Mouse (Mus musculus): ENCODE measurements around the gene Amigo3. TPM values are rescaled to one million over a fixed set of nuclear protein-coding genes. Genes with fewer than 3 reads are reported as not detected.

The Amigo3 gene
- polyA plus RNA-seq, 1 experiment from 2014 or later: 2.3 TPM

GRCm38 (mm10) chr9:108085261-108085660 is 32.3 kb downstream of the Amigo3 start:
- WGBS: 92% methylated on average over 4 of the region's 4 CpGs
- Histone ChIP-seq H3K27ac (ENCODE audit: low read depth, low read length) (peak overlapping the region; percentile 83), H3K27me3 (replicated peaks; ENCODE audit: control insufficient read depth, insufficient read depth, low read length) (peaks cover 5% of the 10 kb centered on the region), H3K4me1 (replicated peaks; ENCODE audit: control insufficient read depth, insufficient read depth, low read length) (peaks cover 50% of the 10 kb centered on the region), H3K9me3 (ENCODE audit: control insufficient read depth, low read length) (no peaks in the 10 kb centered on the region), H3K9ac (ENCODE audit: low read depth, low read length) (0 out of 2 replicates have a peak overlapping the region, but pooled peaks have one; percentile 38), H3K4me3 (ENCODE audit: low read depth, low read length) (no peak overlapping the region), H3K36me3 (ENCODE audit: control insufficient read depth, insufficient read depth, low read length) (peaks cover 50% of the 10 kb centered on the region), H3K4me2 (peak overlapping the region; percentile 56; the same call in 1 of the 2 replicates)
- ATAC-seq (replicated peaks; ENCODE audit: low FRiP score): no peak
- no peak for DNase-seq (ENCODE audit: low spot score)

- DNase-seq (ENCODE audit: low spot score): no peak
- H3K4me3 ChIP-seq (ENCODE audit: low read depth, low read length): no peak overlapping the region
- H3K4me1 ChIP-seq (replicated peaks; ENCODE audit: control insufficient read depth, insufficient read depth, low read length): peaks cover 13% of the 10 kb centered on the region
- no peaks in the 10 kb centered on the region for H3K27me3 ChIP-seq (replicated peaks; ENCODE audit: control insufficient read depth, insufficient read depth, low read length)
- 0 out of 2 replicates have a peak overlapping the region, but pooled peaks have one; percentile 7 for H3K9ac ChIP-seq (ENCODE audit: low read depth, low read length)
- no peak for ATAC-seq (replicated peaks; ENCODE audit: low FRiP score)
- peaks cover 58% of the 10 kb centered on the region for H3K36me3 ChIP-seq (ENCODE audit: control insufficient read depth, insufficient read depth, low read length)
- H3K4me2 ChIP-seq: no peak overlapping the region
- H3K27ac ChIP-seq (ENCODE audit: low read depth, low read length): no peak overlapping the region
- 92% methylated on average over 7 of the region's 7 CpGs for WGBS
- H3K9me3 ChIP-seq (ENCODE audit: control insufficient read depth, low read length): no peaks in the 10 kb centered on the region
Observed at GRCm38 (mm10) chr9:108090611-108091120, 37.7 kb downstream of the Amigo3 start.

GRCm38 (mm10) chr9:108093586-108093985 is 40.6 kb downstream of the Amigo3 start:
- Histone ChIP-seq H3K27ac (ENCODE audit: low read depth, low read length) (peak overlapping the region; percentile 99), H3K27me3 (replicated peaks; ENCODE audit: control insufficient read depth, insufficient read depth, low read length) (no peaks in the 10 kb centered on the region), H3K4me2 (peak overlapping the region; percentile 85), H3K4me3 (ENCODE audit: low read depth, low read length) (peak overlapping the region; percentile 92), H3K4me1 (replicated peaks; ENCODE audit: control insufficient read depth, insufficient read depth, low read length) (peaks cover 40% of the 10 kb centered on the region), H3K9ac (ENCODE audit: low read depth, low read length) (peak overlapping the region; percentile 96), H3K36me3 (ENCODE audit: control insufficient read depth, insufficient read depth, low read length) (peaks cover 37% of the 10 kb centered on the region), H3K9me3 (ENCODE audit: control insufficient read depth, low read length) (no peaks in the 10 kb centered on the region)
- 63% methylated on average over 10 of the region's 10 CpGs for WGBS
- no peak for DNase-seq (ENCODE audit: low spot score)
- no peak for ATAC-seq (replicated peaks; ENCODE audit: low FRiP score)

DNA sequence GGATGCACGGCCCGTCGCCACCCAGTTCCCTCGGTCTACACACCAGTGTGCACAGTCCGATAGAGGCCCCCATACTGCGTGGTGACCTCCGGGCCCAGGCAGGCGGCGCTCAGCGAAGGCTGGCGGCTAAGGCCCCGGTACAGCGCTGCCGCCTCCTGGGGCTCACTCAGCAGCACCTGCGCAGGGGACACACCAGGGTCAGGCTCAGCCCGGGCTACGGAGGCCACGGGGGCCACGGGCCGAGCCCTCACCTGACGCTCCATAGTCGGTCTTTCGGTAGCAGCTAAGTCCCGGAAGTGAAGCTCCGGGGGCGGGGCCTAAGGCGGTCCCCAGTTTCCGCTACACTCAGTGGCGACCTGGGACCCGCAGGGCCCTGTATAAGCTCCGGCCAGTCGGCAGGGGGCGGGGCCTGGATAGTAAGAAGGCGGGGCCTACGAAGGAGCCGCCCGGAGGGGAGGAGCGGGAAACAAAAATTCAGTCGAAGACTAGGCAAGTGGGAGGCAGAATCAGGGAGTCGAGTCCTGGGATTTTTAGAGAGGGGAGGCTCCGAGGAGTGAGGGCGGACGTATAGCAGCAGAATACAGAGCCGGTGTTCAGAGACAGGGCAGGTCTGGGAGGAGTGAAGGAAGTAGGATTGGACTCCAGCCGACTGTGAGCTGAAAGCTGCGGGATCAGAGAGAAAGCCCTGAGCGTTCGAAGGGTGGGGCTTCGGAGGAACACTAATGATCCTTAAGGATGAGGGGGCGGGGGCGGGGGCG is 41.4 kb downstream of the Amigo3 start, which contains the start of gene Apeh:
TSS of gene Apeh (minus strand) at position 423 of the 758 bp plus-strand sequence.
- Histone ChIP-seq H3K27ac (ENCODE audit: low read depth, low read length) (peak within 1 kb of the TSS; percentile 99), H3K9ac (ENCODE audit: low read depth, low read length) (peak within 1 kb of the TSS; percentile 96), H3K4me3 (ENCODE audit: low read depth, low read length) (peak within 1 kb of the TSS; percentile 92), H3K4me1 (replicated peaks; ENCODE audit: control insufficient read depth, insufficient read depth, low read length) (peaks cover 40% of the 10 kb centered on the region), H3K36me3 (ENCODE audit: control insufficient read depth, insufficient read depth, low read length) (peaks cover 30% of the 10 kb centered on the region), H3K27me3 (replicated peaks; ENCODE audit: control insufficient read depth, insufficient read depth, low read length) (no peaks in the 10 kb centered on the region), H3K4me2 (peak within 1 kb of the TSS; percentile 85), H3K9me3 (ENCODE audit: control insufficient read depth, low read length) (no peaks in the 10 kb centered on the region)
- WGBS: under 1% methylated on average over 51 of the region's 52 CpGs
- DNase-seq (ENCODE audit: low spot score) (peak; percentile 98), ATAC-seq (replicated peaks; ENCODE audit: low FRiP score) (peak; percentile 85)

GRCm38 (mm10) chr9:108094998-108095411 is 42.0 kb downstream of the Amigo3 start:
- H3K4me2 ChIP-seq: peak overlapping the region; percentile 85
- peak overlapping the region; percentile 92 for H3K4me3 ChIP-seq (ENCODE audit: low read depth, low read length)
- H3K36me3 ChIP-seq (ENCODE audit: control insufficient read depth, insufficient read depth, low read length): peaks cover 25% of the 10 kb centered on the region
- ATAC-seq (replicated peaks; ENCODE audit: low FRiP score) (peak; percentile 90), DNase-seq (ENCODE audit: low spot score) (peak; percentile 77)
- H3K27me3 ChIP-seq (replicated peaks; ENCODE audit: control insufficient read depth, insufficient read depth, low read length): no peaks in the 10 kb centered on the region
- WGBS: 0% methylated on average over 16 of the region's 16 CpGs
- H3K27ac ChIP-seq (ENCODE audit: low read depth, low read length): peak overlapping the region; percentile 99
- peaks cover 40% of the 10 kb centered on the region for H3K4me1 ChIP-seq (replicated peaks; ENCODE audit: control insufficient read depth, insufficient read depth, low read length)
- no peaks in the 10 kb centered on the region for H3K9me3 ChIP-seq (ENCODE audit: control insufficient read depth, low read length)
- peak overlapping the region; percentile 96 for H3K9ac ChIP-seq (ENCODE audit: low read depth, low read length)

- no peaks in the 10 kb centered on the region for H3K9me3 ChIP-seq (ENCODE audit: control insufficient read depth, low read length)
- DNase-seq (ENCODE audit: low spot score) (no peak), ATAC-seq (replicated peaks; ENCODE audit: low FRiP score) (peak; percentile 26)
- peak overlapping the region; percentile 96 for H3K9ac ChIP-seq (ENCODE audit: low read depth, low read length)
- H3K36me3 ChIP-seq (ENCODE audit: control insufficient read depth, insufficient read depth, low read length): peaks cover 21% of the 10 kb centered on the region
- H3K4me1 ChIP-seq (replicated peaks; ENCODE audit: control insufficient read depth, insufficient read depth, low read length): peaks cover 40% of the 10 kb centered on the region
- WGBS: 11% methylated on average over 3 of the region's 3 CpGs
- H3K4me3 ChIP-seq (ENCODE audit: low read depth, low read length): peak overlapping the region; percentile 92
- no peaks in the 10 kb centered on the region for H3K27me3 ChIP-seq (replicated peaks; ENCODE audit: control insufficient read depth, insufficient read depth, low read length)
- peak overlapping the region; percentile 85 for H3K4me2 ChIP-seq
- peak overlapping the region; percentile 99 for H3K27ac ChIP-seq (ENCODE audit: low read depth, low read length)
Observed at GRCm38 (mm10) chr9:108095518-108095917, 42.6 kb downstream of the Amigo3 start.

GRCm38 (mm10) chr9:108095949-108096712 is 43.2 kb downstream of the Amigo3 start:
- WGBS: 56% methylated on average over 10 of the region's 10 CpGs
- Histone ChIP-seq H3K27ac (ENCODE audit: low read depth, low read length) (peak overlapping the region; percentile 99), H3K36me3 (ENCODE audit: control insufficient read depth, insufficient read depth, low read length) (peaks cover 15% of the 10 kb centered on the region), H3K4me3 (ENCODE audit: low read depth, low read length) (peak overlapping the region; percentile 92), H3K4me2 (peak overlapping the region; percentile 85), H3K4me1 (replicated peaks; ENCODE audit: control insufficient read depth, insufficient read depth, low read length) (peaks cover 40% of the 10 kb centered on the region), H3K9ac (ENCODE audit: low read depth, low read length) (peak overlapping the region; percentile 96), H3K27me3 (replicated peaks; ENCODE audit: control insufficient read depth, insufficient read depth, low read length) (no peaks in the 10 kb centered on the region), H3K9me3 (ENCODE audit: control insufficient read depth, low read length) (no peaks in the 10 kb centered on the region)
- DNase-seq (ENCODE audit: low spot score) (no peak), ATAC-seq (replicated peaks; ENCODE audit: low FRiP score) (no peak)

- Histone ChIP-seq H3K4me1 (replicated peaks; ENCODE audit: control insufficient read depth, insufficient read depth, low read length) (peaks cover 39% of the 10 kb centered on the region), H3K36me3 (ENCODE audit: control insufficient read depth, insufficient read depth, low read length) (no peaks in the 10 kb centered on the region), H3K4me2 (no peak overlapping the region), H3K9me3 (ENCODE audit: control insufficient read depth, low read length) (no peaks in the 10 kb centered on the region), H3K9ac (ENCODE audit: low read depth, low read length) (0 out of 2 replicates have a peak overlapping the region, but pooled peaks have one; percentile 20), H3K27ac (ENCODE audit: low read depth, low read length) (0 out of 2 replicates have a peak overlapping the region, but pooled peaks have one; percentile 25), H3K4me3 (ENCODE audit: low read depth, low read length) (no peak overlapping the region), H3K27me3 (replicated peaks; ENCODE audit: control insufficient read depth, insufficient read depth, low read length) (no peaks in the 10 kb centered on the region)
- no peak for ATAC-seq (replicated peaks; ENCODE audit: low FRiP score)
- no peak for DNase-seq (ENCODE audit: low spot score)
- WGBS: 87% methylated on average over 8 of the region's 8 CpGs
Observed at GRCm38 (mm10) chr9:108099619-108100018, 46.7 kb downstream of the Amigo3 start.
